Mouse (Mus musculus) liver, adult (tissue): ENCODE data around the gene Trub1.

Source experiments
- GATA4 ChIP-seq: IDR thresholded peaks from 2 replicates; pipeline ENCODE4 v1.6.1; 2014; ENCODE audit warnings: mild to moderate bottlenecking, low read length; ENCODE audit not compliant: insufficient replicate concordance

The Trub1 gene

DNA sequence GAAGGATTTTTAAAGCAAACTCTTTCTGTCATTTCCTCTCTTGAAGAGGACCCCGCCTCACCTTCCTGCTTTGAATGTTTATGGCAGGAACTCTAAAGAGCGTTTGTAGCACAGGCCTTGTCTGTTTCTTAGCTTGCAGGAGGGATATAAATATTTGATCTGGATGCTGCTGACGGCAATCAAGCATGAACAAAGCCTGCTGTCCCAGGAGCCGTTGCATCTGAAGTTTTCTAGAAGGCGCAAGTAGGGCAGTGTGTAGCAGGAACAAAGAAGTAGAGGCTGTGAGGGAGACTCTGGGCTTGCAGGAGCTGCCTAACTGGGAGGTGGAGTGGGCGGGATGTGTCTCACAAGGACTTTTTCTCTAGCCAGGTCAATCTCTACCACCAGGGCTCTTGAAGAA lies 50.4 kb downstream of the Trub1 start:
- TF ChIP-seq GATA4 = no peak

DNA sequence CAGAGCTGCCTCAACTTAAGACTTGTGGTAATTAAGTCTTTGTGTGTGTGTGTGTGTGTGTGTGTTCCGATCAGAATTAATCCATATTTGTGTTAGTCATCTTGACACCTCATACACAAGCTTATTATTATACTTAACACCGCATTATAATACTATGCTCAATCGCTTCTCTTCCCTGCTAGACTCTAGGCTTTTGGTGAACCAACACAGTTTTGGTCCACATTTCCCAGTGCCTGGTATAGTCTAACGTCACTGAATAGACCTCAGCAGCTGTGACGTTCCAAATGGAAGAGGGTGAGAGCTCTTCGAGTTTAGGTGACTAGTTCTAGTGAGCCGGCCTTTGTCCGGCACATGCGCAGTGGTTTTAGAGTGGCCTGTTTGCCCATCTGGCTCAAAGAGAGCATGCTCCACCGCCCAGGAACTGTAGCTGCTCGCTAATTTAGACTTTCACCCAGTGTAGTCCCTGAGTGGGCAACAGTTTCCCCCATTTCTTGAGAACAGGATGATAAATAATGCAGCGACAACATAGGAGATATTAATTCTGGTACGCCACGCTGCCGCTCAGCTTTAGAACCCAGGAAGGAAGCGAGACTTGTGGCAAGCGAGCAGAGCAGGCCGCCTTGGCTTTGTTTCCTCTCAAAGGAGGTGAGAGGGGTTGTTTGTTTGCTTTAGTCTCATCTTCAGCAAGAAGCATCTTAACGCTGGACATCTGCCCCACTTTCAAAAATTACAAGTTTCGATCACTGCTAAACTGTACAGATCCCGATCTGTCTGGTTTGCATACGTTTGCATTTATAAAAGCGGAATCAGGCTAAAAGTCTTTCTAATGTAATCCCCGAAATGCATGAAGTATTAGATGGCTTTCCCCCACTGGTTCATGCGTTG lies 52.6 kb downstream of the Trub1 start:
- TF ChIP-seq GATA4 = no peak

DNA sequence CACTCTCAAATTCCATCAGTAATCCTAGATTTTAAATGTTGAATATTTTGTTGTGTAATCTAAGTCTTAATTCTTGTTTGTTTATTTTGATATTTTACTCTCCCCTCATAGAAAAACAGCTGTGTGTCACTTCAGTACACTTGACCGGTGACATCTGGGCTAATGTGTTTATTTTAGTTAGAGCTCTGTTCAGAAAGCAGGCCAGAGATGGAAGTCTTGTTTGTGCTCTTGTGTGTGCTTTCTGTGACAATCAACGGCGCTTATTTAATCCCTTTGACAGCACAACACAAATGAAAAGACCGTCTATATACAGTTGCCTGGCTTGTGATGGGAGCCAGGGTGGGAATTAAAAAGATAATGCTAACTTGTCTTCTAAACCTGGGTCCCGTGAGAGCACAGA lies 53.9 kb downstream of the Trub1 start:
- no peak for TF ChIP-seq GATA4

DNA sequence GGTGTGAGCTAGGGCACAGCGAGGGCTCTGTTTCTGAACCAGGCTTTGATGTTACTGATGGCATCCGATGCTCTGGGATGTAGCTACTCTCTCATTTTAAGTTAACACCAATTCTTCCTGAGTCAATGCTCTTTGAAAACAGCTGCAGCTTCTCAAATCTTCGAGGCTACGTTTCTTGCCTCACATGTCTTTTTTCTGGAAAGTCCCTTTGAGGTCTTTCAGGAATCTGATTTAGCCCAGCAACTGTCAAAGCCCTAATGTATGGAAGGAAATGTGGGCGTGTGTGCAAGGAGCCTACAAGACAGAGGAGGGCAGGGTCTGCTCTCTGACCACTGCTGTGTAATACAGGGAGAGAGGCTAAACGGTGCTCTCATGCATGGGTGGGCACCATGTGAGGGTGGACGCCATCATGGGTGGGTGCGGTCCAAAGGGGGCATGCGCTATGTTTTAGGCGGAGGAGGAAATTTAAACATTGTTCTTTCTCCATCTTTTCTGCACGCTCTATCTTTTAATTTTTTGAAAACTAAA lies 55.6 kb downstream of the Trub1 start:
- no peak for TF ChIP-seq GATA4

DNA sequence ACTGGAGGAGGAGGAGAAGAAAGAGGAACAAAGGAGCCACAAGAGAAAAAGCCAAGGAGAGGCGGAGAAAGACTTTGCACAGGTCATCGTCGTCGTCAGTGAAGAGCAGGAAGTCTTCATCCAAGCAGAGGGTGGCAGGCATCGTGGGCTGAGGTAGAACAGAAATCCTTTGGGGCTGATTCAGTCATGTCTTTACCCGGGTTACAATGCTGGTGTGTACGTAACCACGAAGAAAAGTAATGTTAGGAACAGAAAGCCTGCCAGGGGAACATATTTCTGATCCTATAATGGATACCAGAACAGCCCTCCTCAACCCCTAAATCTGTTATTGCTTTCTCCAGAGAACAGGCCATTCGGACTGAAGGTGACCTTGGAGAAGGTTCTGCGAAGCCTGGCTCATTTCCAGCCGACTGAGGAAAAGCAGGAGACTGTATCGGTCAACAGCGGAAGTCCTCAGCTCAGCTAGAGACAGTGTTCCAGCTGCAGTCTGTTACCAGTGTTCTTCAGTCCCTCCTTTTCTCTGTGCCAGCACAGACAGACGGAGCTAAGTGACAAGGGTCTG lies 57.1 kb downstream of the Trub1 start:
- no peak for TF ChIP-seq GATA4

DNA sequence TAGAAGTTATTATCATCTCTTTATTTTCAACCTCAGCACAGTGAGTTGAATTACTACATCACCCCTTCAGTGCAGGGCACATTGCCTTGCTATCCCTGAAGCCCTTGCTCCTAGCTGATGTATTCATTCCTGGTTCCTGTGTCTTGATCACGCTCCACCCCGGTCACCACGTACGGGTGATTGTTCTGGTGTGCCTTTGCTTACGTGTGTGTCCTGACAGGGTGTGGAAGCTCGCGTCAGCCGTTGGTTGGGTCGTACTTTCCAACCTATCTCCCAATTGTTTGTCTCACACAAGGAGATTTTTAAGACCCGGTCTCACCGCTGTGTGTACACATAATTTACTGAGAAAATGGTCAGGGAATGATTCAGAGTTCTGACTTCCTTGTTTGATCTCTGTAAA lies 58.1 kb downstream of the Trub1 start:
- no peak for TF ChIP-seq GATA4

DNA sequence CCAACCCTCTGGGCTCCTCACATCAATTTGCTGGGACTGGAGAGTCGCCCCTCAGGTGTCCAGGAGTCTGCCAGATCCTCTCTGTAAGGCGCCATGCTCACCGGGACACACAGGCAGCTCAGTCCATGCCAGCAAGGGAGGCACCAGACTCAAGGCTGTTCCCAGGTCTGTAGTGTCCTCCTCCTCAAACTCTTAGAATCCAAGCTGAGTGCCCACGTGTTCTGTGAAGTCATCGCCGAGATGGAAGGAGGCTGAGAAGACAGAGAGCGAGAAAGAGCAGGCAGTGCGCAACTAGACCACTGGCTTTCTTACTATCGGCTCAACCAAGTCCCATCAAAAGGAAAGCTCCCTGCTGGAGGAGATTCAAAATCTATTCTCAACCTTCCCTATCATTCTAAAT lies 60.4 kb downstream of the Trub1 start:
- no peak for TF ChIP-seq GATA4

DNA sequence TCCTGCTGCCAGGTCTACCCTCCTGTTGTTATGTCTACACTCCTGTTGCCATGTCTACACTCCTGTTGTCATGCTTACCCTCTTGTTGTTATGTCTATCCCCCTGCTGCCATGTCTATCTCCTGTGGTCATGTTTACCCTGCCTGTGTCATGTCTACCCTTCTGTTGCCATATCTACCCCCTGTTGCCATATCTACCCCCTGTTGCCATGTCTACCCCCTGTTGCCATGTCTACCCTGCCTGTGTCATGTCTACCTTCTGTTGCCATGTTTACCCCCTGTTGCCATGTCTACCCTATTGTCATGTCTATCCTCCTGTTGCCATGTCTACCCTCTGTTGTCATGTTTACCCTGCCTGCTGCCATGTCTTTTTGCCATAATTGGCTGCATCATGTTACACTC lies 69.0 kb downstream of the Trub1 start:
- no peak for TF ChIP-seq GATA4

DNA sequence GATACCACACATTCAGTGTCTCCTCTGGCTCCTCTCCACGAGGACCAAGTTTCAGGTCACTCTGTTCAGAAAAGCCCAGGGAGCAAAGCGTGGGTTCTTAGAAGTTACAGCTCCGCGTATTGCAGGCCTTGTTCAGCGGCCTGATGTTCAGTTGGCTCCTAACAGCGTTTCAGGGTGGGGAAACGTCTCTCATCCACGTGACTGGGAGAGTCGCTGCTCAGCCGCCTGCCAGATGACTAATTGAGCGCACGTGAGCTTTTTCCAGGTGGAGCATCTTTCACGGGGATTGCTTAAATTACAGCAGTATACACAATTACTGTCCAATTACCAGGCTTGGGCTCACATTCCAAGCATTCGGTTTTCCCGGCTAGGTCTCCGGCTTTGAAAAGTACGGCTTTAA lies 70.7 kb downstream of the Trub1 start:
- TF ChIP-seq GATA4 = no peak

DNA sequence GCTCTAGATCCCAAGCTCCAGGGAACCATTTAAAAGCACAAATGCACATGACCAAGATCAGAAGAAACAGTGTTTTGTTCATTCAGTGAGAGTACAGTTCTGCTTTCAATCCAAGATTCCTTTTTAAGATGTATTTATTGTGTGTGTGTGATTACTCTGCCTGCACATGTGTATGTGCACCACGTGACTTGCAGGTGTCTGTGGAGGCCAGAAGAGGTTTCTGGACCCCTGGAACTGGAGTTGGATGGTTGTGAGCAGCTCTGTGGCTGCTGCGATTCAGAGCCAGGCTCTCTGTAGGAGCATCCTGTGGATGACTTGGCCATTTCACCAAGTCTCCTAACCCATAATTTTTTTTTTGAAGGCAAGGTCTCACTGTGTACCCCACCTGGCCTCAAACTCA lies 73.0 kb downstream of the Trub1 start:
- no peak for TF ChIP-seq GATA4

DNA sequence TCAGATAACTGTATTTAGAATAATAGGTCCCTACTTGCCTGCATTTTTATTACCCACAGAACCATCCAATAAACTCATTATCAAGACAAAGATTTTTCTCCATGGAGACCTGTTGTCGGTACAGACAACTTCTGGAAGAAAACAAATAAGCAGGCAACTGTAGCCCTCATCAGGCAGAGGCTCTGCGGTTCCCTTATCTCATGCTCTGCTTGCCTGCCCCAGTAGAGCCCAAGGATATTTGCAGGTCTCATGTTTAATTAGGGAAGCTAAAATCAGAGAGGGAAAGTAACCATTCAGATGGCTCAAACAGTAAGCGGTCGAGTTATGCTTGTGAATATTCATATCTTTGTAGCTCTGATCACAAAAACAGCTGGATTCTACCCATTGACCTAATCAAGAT lies 77.5 kb downstream of the Trub1 start:
- TF ChIP-seq GATA4 = no peak

DNA sequence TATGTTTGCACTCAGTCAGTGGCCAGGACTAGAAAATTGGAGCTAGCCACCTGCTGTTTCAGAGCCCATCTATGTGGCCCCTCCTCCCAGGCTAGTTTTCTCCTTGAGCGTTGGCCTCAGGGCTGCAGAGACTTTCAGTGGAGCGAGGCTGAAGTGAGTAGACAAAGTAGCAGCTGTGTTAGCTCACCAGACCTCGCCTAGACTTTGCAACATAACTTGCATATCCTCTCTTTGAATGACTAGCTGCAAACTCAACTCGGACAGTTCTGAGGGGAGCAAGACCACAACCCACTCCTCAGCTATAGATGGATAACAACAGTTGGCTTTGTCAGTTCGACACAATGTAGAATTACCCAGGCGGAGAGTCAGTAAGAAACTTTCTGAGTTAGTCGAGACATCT lies 81.5 kb downstream of the Trub1 start:
- TF ChIP-seq GATA4 = no peak

DNA sequence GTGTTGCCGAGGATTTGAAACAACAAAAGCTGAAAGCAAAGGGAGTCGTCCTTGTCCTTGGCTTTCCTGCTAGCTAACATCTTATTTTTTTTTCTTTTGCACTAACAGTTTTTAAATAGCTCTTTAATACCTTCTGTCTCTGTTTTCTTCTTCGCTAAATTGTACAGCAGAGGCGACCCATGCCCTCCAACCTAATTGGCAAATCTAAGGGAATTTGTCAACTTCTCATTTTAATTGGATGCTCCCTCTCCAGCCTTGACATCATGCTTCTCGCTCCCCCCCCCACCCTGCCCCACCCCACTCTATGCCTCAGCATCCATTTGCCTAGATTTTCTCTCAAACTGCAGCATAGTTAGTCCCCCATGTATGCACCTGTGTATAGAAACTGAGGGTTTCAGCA lies 83.8 kb downstream of the Trub1 start:
- no peak for TF ChIP-seq GATA4

DNA sequence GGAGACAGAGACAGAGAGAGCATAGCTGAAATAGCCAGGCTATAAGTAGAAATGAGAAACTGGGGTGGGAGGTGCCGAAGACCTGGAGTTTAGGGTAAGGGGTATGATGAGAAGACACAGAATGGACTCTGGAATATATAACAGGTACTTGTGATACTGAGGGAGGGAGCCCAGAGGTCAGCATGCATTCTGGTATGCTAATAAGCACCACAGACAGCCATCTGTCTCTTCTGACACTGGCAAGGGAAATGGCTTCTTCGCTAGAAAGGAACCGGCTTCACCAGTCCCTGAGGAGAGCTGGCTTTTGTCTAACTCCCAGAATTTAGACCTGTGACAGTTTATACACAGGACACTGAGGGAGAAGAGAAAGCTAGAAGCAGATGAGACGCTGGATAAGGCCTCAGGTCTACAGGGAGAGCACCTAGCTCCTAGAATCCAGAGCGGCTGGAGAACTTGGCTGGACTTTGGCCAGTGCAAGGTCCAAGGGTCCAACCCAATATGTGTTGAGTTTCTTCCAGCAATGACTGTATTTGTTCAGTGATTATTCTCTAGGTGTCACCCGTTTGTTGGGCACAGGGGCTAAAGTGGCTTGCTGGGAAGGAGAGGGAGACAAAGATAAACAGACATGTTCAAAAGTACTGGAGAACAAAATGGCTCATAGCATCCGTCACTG lies 84.9 kb downstream of the Trub1 start:
- no peak for TF ChIP-seq GATA4

DNA sequence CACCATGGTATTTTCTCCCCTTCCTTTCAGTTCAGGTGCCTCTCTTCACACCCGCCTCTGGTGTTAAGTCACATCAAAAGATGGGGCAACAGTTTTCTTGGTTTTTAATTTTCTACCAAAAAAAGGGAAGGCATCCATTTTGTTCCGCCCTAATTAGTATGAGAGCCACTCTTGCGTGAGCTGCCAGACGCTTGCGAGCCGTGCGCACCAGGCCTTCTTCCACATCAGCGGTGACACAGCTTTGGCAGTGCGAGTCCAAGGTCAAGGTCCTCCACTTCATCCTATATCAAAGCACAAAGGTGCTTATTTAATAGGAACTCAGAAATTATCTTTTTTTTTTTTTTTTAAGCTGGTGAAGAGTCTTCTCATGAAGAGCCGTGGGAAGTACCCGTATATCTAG lies 87.4 kb downstream of the Trub1 start:
- TF ChIP-seq GATA4 = no peak
